Mouse (Mus musculus): Measurements from ENCODE around the gene Ebf1. TPM values are rescaled to one million over a fixed set of nuclear protein-coding genes. Genes with fewer than 3 reads are reported as not detected.

Ebf1 gene
- polyA plus RNA-seq, 1 experiment from 2014 or later = 16.2 TPM

GRCm38 (mm10) chr11:44764988-44765387, 147.9 kb downstream of the Ebf1 start:
- no peak for ATAC-seq (replicated peaks; ENCODE audit: extremely low read depth, insufficient read depth, low FRiP score)
- no peaks in the 10 kb centered on the region for H3K27me3 ChIP-seq (ENCODE audit: control insufficient read depth, insufficient read depth, low read length)
- no peaks in the 10 kb centered on the region for H3K9me3 ChIP-seq (replicated peaks; ENCODE audit: control insufficient read depth, low read length)
- H3K4me2 ChIP-seq (ENCODE audit: low read depth, low read length) = no peak overlapping the region
- no peak overlapping the region for H3K9ac ChIP-seq (ENCODE audit: low read length)
- H3K4me1 ChIP-seq (ENCODE audit: control insufficient read depth, insufficient read depth, low read length) = peaks cover 17% of the 10 kb centered on the region
- WGBS = 85% methylated on average over 11 of the region's 11 CpGs
- no peaks in the 10 kb centered on the region for H3K36me3 ChIP-seq (ENCODE audit: control insufficient read depth, insufficient read depth)
- no peak overlapping the region for H3K4me3 ChIP-seq (ENCODE audit: low read length)
- H3K27ac ChIP-seq (ENCODE audit: low read length) = no peak overlapping the region

DNA sequence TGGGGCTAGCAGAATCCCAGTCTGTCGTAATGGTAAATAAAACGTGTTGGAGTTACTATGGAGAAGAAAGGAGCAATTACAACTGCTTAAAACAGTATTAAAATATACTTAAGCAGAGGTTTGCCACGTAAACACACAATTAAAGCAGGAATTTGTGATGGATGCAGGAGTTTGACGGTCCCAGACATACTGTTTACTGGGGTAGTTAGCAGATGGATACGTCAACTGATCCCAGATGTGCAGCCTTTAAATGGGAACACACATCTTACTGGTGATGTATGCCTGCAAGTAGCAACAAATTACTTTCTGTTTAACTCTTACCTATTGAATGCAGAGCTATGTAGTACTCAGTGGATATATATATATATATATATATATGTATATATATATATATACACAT, 149.1 kb downstream of the Ebf1 start:
- no peak overlapping the region for H3K4me3 ChIP-seq (ENCODE audit: low read length)
- H3K9ac ChIP-seq (ENCODE audit: low read length) = no peak overlapping the region
- peaks cover 20% of the 10 kb centered on the region for H3K4me1 ChIP-seq (ENCODE audit: control insufficient read depth, insufficient read depth, low read length)
- H3K9me3 ChIP-seq (replicated peaks; ENCODE audit: control insufficient read depth, low read length) = no peaks in the 10 kb centered on the region
- H3K27ac ChIP-seq (ENCODE audit: low read length) = no peak overlapping the region
- ATAC-seq (replicated peaks; ENCODE audit: extremely low read depth, insufficient read depth, low FRiP score) = no peak
- no peak overlapping the region for H3K4me2 ChIP-seq (ENCODE audit: low read depth, low read length)
- WGBS = 68% methylated on average over 5 of the region's 5 CpGs
- H3K27me3 ChIP-seq (ENCODE audit: control insufficient read depth, insufficient read depth, low read length) = no peaks in the 10 kb centered on the region
- H3K36me3 ChIP-seq (ENCODE audit: control insufficient read depth, insufficient read depth) = no peaks in the 10 kb centered on the region

DNA sequence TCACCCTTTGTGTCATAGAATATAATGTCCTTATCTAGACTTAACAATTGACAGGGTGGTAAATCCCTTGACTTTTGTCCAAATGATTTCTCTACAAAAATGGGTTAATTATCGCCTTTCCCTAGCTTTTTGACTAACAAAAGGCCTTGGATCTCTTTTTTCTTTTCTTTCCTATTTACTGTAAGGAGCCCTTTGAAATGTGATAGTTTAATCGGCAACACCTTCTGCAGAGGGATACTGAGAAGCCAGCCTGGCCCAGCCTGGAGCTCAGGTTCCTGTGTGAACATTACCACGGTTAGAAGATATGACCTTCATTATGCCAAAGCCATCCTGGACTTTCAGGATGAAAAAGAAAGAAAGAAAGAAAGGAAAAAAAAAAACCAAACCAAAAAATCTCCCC, 150.2 kb downstream of the Ebf1 start:
- Histone ChIP-seq H3K4me2 (ENCODE audit: low read depth, low read length) (no peak overlapping the region), H3K9ac (ENCODE audit: low read length) (no peak overlapping the region), H3K4me1 (ENCODE audit: control insufficient read depth, insufficient read depth, low read length) (peaks cover 14% of the 10 kb centered on the region), H3K4me3 (ENCODE audit: low read length) (no peak overlapping the region), H3K9me3 (replicated peaks; ENCODE audit: control insufficient read depth, low read length) (no peaks in the 10 kb centered on the region), H3K27me3 (ENCODE audit: control insufficient read depth, insufficient read depth, low read length) (no peaks in the 10 kb centered on the region), H3K36me3 (ENCODE audit: control insufficient read depth, insufficient read depth) (no peaks in the 10 kb centered on the region), H3K27ac (ENCODE audit: low read length) (no peak overlapping the region)
- ATAC-seq (replicated peaks; ENCODE audit: extremely low read depth, insufficient read depth, low FRiP score) = no peak
- WGBS = 37% methylated on average over 3 of the region's 3 CpGs

- Histone ChIP-seq H3K9ac (ENCODE audit: low read length) (no peak overlapping the region), H3K36me3 (ENCODE audit: control insufficient read depth, insufficient read depth) (no peaks in the 10 kb centered on the region), H3K27ac (ENCODE audit: low read length) (no peak overlapping the region), H3K27me3 (ENCODE audit: control insufficient read depth, insufficient read depth, low read length) (no peaks in the 10 kb centered on the region), H3K4me1 (ENCODE audit: control insufficient read depth, insufficient read depth, low read length) (peaks cover 14% of the 10 kb centered on the region), H3K9me3 (replicated peaks; ENCODE audit: control insufficient read depth, low read length) (no peaks in the 10 kb centered on the region), H3K4me3 (ENCODE audit: low read length) (no peak overlapping the region), H3K4me2 (ENCODE audit: low read depth, low read length) (no peak overlapping the region)
- no peak for ATAC-seq (replicated peaks; ENCODE audit: extremely low read depth, insufficient read depth, low FRiP score)
- 50% methylated on average over 5 of the region's 5 CpGs for WGBS
Measured at GRCm38 (mm10) chr11:44768346-44768745, 151.2 kb downstream of the Ebf1 start.

DNA sequence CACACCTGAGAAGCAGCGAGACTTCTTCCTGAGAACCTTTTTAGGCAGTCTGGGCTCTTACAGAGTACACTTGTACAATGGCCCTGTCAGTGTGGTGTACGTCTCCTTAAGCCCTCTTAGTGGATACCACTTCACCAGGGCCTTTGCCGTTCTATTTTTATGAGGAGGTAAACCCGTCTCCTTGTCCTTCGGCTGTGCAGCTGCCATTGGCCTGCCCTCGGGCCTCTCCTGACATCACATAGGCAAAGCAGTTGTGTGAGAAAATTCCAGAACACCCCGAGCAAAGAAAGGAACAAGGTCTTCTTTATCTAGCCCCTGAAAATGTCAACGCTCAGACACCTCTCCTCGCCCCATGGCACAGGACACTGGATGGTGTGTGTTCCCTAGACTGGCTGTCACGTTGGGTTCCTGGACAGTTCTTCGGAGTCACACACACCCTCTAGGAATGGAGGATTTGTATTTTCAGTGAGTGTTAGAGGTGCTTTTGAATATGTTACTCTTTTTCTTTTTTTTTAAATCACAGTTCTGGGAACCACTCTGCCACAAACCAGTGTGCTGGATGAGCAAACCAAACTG, 154.0 kb downstream of the Ebf1 start:
- H3K27me3 ChIP-seq (ENCODE audit: control insufficient read depth, insufficient read depth, low read length) = no peaks in the 10 kb centered on the region
- H3K36me3 ChIP-seq (ENCODE audit: control insufficient read depth, insufficient read depth) = no peaks in the 10 kb centered on the region
- peaks cover 14% of the 10 kb centered on the region for H3K4me1 ChIP-seq (ENCODE audit: control insufficient read depth, insufficient read depth, low read length)
- WGBS = 40% methylated on average over 11 of the region's 11 CpGs
- H3K9me3 ChIP-seq (replicated peaks; ENCODE audit: control insufficient read depth, low read length) = no peaks in the 10 kb centered on the region
- no peak overlapping the region for H3K4me3 ChIP-seq (ENCODE audit: low read length)
- H3K4me2 ChIP-seq (ENCODE audit: low read depth, low read length) = peak overlapping the region; percentile 28; the same call in 1 of the 2 replicates
- no peak overlapping the region for H3K9ac ChIP-seq (ENCODE audit: low read length)
- peak; percentile 55; the same call in 1 of the 2 replicates for ATAC-seq (replicated peaks; ENCODE audit: extremely low read depth, insufficient read depth, low FRiP score)
- 0 out of 2 replicates have a peak overlapping the region, but pooled peaks have one; percentile 4 for H3K27ac ChIP-seq (ENCODE audit: low read length)

- Histone ChIP-seq H3K4me3 (ENCODE audit: low read length) (no peak overlapping the region), H3K4me2 (ENCODE audit: low read depth, low read length) (no peak overlapping the region), H3K4me1 (ENCODE audit: control insufficient read depth, insufficient read depth, low read length) (peaks cover 9% of the 10 kb centered on the region), H3K9me3 (replicated peaks; ENCODE audit: control insufficient read depth, low read length) (no peaks in the 10 kb centered on the region), H3K27me3 (ENCODE audit: control insufficient read depth, insufficient read depth, low read length) (no peaks in the 10 kb centered on the region), H3K36me3 (ENCODE audit: control insufficient read depth, insufficient read depth) (no peaks in the 10 kb centered on the region), H3K9ac (ENCODE audit: low read length) (no peak overlapping the region), H3K27ac (ENCODE audit: low read length) (no peak overlapping the region)
- ATAC-seq (replicated peaks; ENCODE audit: extremely low read depth, insufficient read depth, low FRiP score) = no peak
- 61% methylated on average over 3 of the region's 3 CpGs for WGBS
Measured at GRCm38 (mm10) chr11:44774411-44774810, 157.3 kb downstream of the Ebf1 start.

- WGBS = 74% methylated on average over 2 of the region's 2 CpGs
- no peak overlapping the region for H3K4me2 ChIP-seq (ENCODE audit: low read depth, low read length)
- H3K27me3 ChIP-seq (ENCODE audit: control insufficient read depth, insufficient read depth, low read length) = no peaks in the 10 kb centered on the region
- H3K4me3 ChIP-seq (ENCODE audit: low read length) = no peak overlapping the region
- H3K9me3 ChIP-seq (replicated peaks; ENCODE audit: control insufficient read depth, low read length) = no peaks in the 10 kb centered on the region
- no peak for ATAC-seq (replicated peaks; ENCODE audit: extremely low read depth, insufficient read depth, low FRiP score)
- H3K4me1 ChIP-seq (ENCODE audit: control insufficient read depth, insufficient read depth, low read length) = peaks cover 7% of the 10 kb centered on the region
- no peak overlapping the region for H3K27ac ChIP-seq (ENCODE audit: low read length)
- no peaks in the 10 kb centered on the region for H3K36me3 ChIP-seq (ENCODE audit: control insufficient read depth, insufficient read depth)
- H3K9ac ChIP-seq (ENCODE audit: low read length) = no peak overlapping the region
Measured at GRCm38 (mm10) chr11:44775549-44775948, 158.4 kb downstream of the Ebf1 start.

DNA sequence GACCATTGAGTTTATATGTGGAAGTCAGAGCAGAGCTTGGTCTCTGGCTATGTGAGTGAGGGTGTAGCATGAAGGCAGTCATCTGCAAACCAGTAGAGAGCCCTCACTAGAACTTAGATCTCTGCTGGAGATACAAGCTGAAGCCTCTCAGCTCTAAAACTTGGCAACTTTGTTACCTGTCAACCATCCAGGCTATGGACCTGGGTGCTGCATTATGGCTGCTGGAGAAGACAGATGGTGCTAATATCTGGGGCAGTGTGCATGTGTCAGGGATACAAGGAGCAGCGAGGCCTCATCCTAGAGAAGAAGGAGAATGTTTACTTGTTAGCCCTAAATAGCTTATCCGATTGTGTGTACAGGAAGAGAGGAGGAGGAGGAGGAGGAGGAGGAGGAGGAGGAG, 159.4 kb downstream of the Ebf1 start:
- ATAC-seq (replicated peaks; ENCODE audit: extremely low read depth, insufficient read depth, low FRiP score) = no peak

GRCm38 (mm10) chr11:44777331-44778310, 160.5 kb downstream of the Ebf1 start:
- H3K9me3 ChIP-seq (replicated peaks; ENCODE audit: control insufficient read depth, low read length) = no peaks in the 10 kb centered on the region
- no peaks in the 10 kb centered on the region for H3K36me3 ChIP-seq (ENCODE audit: control insufficient read depth, insufficient read depth)
- H3K27ac ChIP-seq (ENCODE audit: low read length) = no peak overlapping the region
- 62% methylated on average over 16 of the region's 16 CpGs for WGBS
- no peak for ATAC-seq (replicated peaks; ENCODE audit: extremely low read depth, insufficient read depth, low FRiP score)
- H3K4me2 ChIP-seq (ENCODE audit: low read depth, low read length) = no peak overlapping the region
- no peak overlapping the region for H3K9ac ChIP-seq (ENCODE audit: low read length)
- no peaks in the 10 kb centered on the region for H3K27me3 ChIP-seq (ENCODE audit: control insufficient read depth, insufficient read depth, low read length)
- H3K4me1 ChIP-seq (ENCODE audit: control insufficient read depth, insufficient read depth, low read length) = no peaks in the 10 kb centered on the region
- no peak overlapping the region for H3K4me3 ChIP-seq (ENCODE audit: low read length)

More for the DNA sequence above, 159.4 kb downstream of the Ebf1 start:
- H3K9ac ChIP-seq (ENCODE audit: low read length) = no peak overlapping the region
- no peak overlapping the region for H3K4me3 ChIP-seq (ENCODE audit: low read length)
- no peaks in the 10 kb centered on the region for H3K9me3 ChIP-seq (replicated peaks; ENCODE audit: control insufficient read depth, low read length)
- WGBS = 71% methylated on average over 2 of the region's 2 CpGs
- H3K36me3 ChIP-seq (ENCODE audit: control insufficient read depth, insufficient read depth) = no peaks in the 10 kb centered on the region
- H3K27me3 ChIP-seq (ENCODE audit: control insufficient read depth, insufficient read depth, low read length) = no peaks in the 10 kb centered on the region
- no peaks in the 10 kb centered on the region for H3K4me1 ChIP-seq (ENCODE audit: control insufficient read depth, insufficient read depth, low read length)
- no peak overlapping the region for H3K27ac ChIP-seq (ENCODE audit: low read length)
- H3K4me2 ChIP-seq (ENCODE audit: low read depth, low read length) = no peak overlapping the region
